Mouse (Mus musculus) MEL (cell line): ENCODE data around the gene Mgat5.
A peak's percentile ranks its signal among the peaks of the same experiment; 100 is the strongest.

Experiments used
- CHD1 ChIP-seq: IDR thresholded peaks from 2 replicates; pipeline ENCODE4 v1.6.1; 2012; ENCODE audit warnings: low read depth, mild to moderate bottlenecking, inconsistent platforms, low read length, improper control_type of control experiment
- CTCF ChIP-seq, 3 experiments: IDR thresholded peaks in 2 of 3; conservative IDR thresholded peaks in 1 of 3; 2 replicates each; pipeline ENCODE4 v1.5.1; 2011 to 2012; ENCODE audit warnings: low read length in 3 of 3, low read depth in 2 of 3, mild to moderate bottlenecking in 2 of 3, improper control_type of control experiment in 1 of 3, inconsistent platforms in 1 of 3, mixed read lengths in 1 of 3, moderate library complexity in 1 of 3; ENCODE audit not compliant: control insufficient read depth in 1 of 3, insufficient read depth in 1 of 3, poor library complexity in 1 of 3, severe bottlenecking in 1 of 3
- E2F4 ChIP-seq: IDR thresholded peaks from 2 replicates; pipeline ENCODE4 v1.6.1; 2011; ENCODE audit warnings: low read depth, low read length, improper control_type of control experiment, borderline replicate concordance
- EP300 ChIP-seq, 2 experiments: IDR thresholded peaks; 2 replicates each; pipeline ENCODE4 v1.6.1; 2011; ENCODE audit warnings: improper control_type of control experiment in 2 of 2, low read length in 2 of 2, low read depth in 1 of 2, mild to moderate bottlenecking in 1 of 2
- MYC ChIP-seq: IDR thresholded peaks from 2 replicates; pipeline ENCODE4 v1.6.1; 2011; ENCODE audit warnings: low read depth, mild to moderate bottlenecking, low read length, improper control_type of control experiment, moderate library complexity
- NELFE ChIP-seq: IDR thresholded peaks from 2 replicates; pipeline ENCODE4 v1.6.1; 2011; ENCODE audit warnings: low read depth, low read length, improper control_type of control experiment
- POLR2A ChIP-seq, 2 experiments: IDR thresholded peaks; 2 replicates each; pipeline ENCODE4 v1.6.1; 2011 to 2012; ENCODE audit warnings: low read length in 2 of 2, mild to moderate bottlenecking in 2 of 2, control low read depth in 1 of 2, improper control_type of control experiment in 1 of 2, low read depth in 1 of 2, moderate library complexity in 1 of 2; ENCODE audit not compliant: control insufficient read depth in 1 of 2, insufficient read depth in 1 of 2, poor library complexity in 1 of 2
- RCOR1 ChIP-seq: IDR thresholded peaks from 2 replicates; pipeline ENCODE4 v1.6.1; 2012; ENCODE audit warnings: low read depth, mild to moderate bottlenecking, inconsistent platforms, low read length, improper control_type of control experiment
- SMC3 ChIP-seq: IDR thresholded peaks from 2 replicates; pipeline ENCODE4 v1.6.1; 2011; ENCODE audit warnings: low read depth, low read length, improper control_type of control experiment
- TBP ChIP-seq: IDR thresholded peaks from 2 replicates; pipeline ENCODE4 v1.8.0; 2011; ENCODE audit warnings: low read depth, low read length, improper control_type of control experiment

GRCm38 (mm10) chr1:127441736-127442135 lies 236.9 kb downstream of the Mgat5 start:
- no peak for TF ChIP-seq NELFE
- TF ChIP-seq RCOR1, result no peak
- TF ChIP-seq CTCF (IDR thresholded peaks at IDR 0.05 in 2 of 3, conservative IDR thresholded peaks at IDR 0.05 in 1 of 3; ENCODE audit: control insufficient read depth in 1 of 3, insufficient read depth in 1 of 3, low read depth in 2 of 3, low read length in 3 of 3, poor library complexity in 1 of 3, severe bottlenecking in 1 of 3), result no peak
- TF ChIP-seq POLR2A (IDR thresholded peaks at IDR 0.05; ENCODE audit: control insufficient read depth in 1 of 2, insufficient read depth in 1 of 2, low read depth in 1 of 2, low read length in 2 of 2, poor library complexity in 1 of 2), result no peak
- no peak for TF ChIP-seq CHD1
- TF ChIP-seq SMC3, result peak; percentile 20; the same call in 1 of the 2 replicates
- no peak for TF ChIP-seq EP300 (IDR thresholded peaks at IDR 0.05; ENCODE audit: low read depth in 1 of 2, low read length in 2 of 2)
- TF ChIP-seq E2F4, result no peak
- TF ChIP-seq TBP, result no peak
- no peak for TF ChIP-seq MYC
